Mouse (Mus musculus): ENCODE results near the gene Sdhaf2.

DNA sequence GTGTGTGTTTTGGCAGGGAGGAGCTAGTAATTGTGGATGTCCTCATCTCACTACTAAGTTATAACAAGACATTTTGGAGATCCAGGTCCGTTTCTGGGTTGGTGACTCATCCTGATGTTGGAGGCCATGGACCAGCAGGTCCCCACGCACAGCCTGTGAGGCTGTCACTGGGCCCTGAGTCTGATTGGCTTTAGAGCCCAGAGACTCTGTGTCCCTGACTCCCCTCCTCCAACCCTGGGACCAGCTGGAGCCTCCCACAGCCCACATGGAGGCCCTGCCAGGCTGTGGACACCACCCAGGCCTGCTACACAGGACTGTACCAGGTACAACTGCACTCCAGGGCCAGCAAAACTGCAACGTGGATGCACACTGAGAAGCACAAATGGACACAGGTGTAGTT lies 53.0 kb downstream of the Sdhaf2 start:
- TF ChIP-seq CTCF (IDR thresholded peaks at IDR 0.05; ENCODE audit: low read depth) (no peak), EP300 (IDR thresholded peaks at IDR 0.05; ENCODE audit: low read depth) (no peak)

All from heart, postnatal 0 days (tissue).